Mouse (Mus musculus): ENCODE measurements around the gene Gltp. TPM values are rescaled to one million over a fixed set of nuclear protein-coding genes. Genes with fewer than 3 reads are reported as not detected.

Gltp gene
- polyA plus RNA-seq, 1 experiment = 33.5 TPM

- no peak overlapping the region; the same call in 1 of the 2 replicates for H3K27ac ChIP-seq (ENCODE audit: control insufficient read depth, insufficient read depth, low read depth, low read length, poor library complexity)
- H3K4me3 ChIP-seq (replicated peaks; ENCODE audit: control insufficient read depth, low read depth, low read length) = no peak overlapping the region
- H3K4me1 ChIP-seq (ENCODE audit: control insufficient read depth, insufficient read depth, low read length) = no peaks in the 10 kb centered on the region
- WGBS = 30% methylated on average over 3 of the region's 3 CpGs
- TF ChIP-seq POLR2A (IDR thresholded peaks at IDR 0.05; ENCODE audit: borderline replicate concordance, control insufficient read depth, low read depth, low read length) (no peak), CTCF (IDR thresholded peaks at IDR 0.05; ENCODE audit: control insufficient read depth, insufficient read depth, low read length) (no peak)
Measured at GRCm38 (mm10) chr5:114651449-114651848, 39.3 kb downstream of the Gltp start.

DNA sequence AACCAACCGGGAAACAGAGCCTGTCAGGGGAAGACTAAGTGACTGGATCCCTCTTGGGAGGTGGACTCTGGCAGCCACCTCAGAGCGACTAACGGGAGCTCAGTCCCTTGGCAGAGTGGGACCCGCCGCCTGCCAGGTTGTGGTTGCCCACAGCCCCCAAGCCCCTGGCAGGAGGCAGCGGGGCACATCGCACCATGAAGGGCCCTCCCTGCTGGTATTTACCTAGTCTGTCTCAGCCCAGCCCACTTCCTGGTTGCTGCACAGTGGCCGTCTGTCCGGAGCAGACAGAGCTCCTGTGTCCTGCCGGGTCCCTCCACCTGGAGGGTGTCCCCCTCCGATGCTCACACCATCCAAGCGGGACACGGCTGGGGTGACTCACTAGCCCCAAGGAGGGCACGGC lies 39.8 kb downstream of the Gltp start:
- Histone ChIP-seq H3K4me3 (replicated peaks; ENCODE audit: control insufficient read depth, low read depth, low read length) (no peak overlapping the region), H3K4me1 (ENCODE audit: control insufficient read depth, insufficient read depth, low read length) (no peaks in the 10 kb centered on the region), H3K27ac (ENCODE audit: control insufficient read depth, insufficient read depth, low read depth, low read length, poor library complexity) (peak overlapping the region; percentile 14; the same call in 1 of the 2 replicates)
- WGBS = 18% methylated on average over 14 of the region's 14 CpGs
- TF ChIP-seq POLR2A (IDR thresholded peaks at IDR 0.05; ENCODE audit: borderline replicate concordance, control insufficient read depth, low read depth, low read length) (no peak), CTCF (IDR thresholded peaks at IDR 0.05; ENCODE audit: control insufficient read depth, insufficient read depth, low read length) (no peak)

- Histone ChIP-seq H3K4me3 (replicated peaks; ENCODE audit: control insufficient read depth, low read depth, low read length) (no peak overlapping the region), H3K4me1 (ENCODE audit: control insufficient read depth, insufficient read depth, low read length) (no peaks in the 10 kb centered on the region), H3K27ac (ENCODE audit: control insufficient read depth, insufficient read depth, low read depth, low read length, poor library complexity) (no peak overlapping the region)
- 81% methylated on average over 11 of the region's 11 CpGs for WGBS
- TF ChIP-seq CTCF (IDR thresholded peaks at IDR 0.05; ENCODE audit: control insufficient read depth, insufficient read depth, low read length) (no peak), POLR2A (IDR thresholded peaks at IDR 0.05; ENCODE audit: borderline replicate concordance, control insufficient read depth, low read depth, low read length) (no peak)
Measured at GRCm38 (mm10) chr5:114648728-114649311, 42.0 kb downstream of the Gltp start.

DNA sequence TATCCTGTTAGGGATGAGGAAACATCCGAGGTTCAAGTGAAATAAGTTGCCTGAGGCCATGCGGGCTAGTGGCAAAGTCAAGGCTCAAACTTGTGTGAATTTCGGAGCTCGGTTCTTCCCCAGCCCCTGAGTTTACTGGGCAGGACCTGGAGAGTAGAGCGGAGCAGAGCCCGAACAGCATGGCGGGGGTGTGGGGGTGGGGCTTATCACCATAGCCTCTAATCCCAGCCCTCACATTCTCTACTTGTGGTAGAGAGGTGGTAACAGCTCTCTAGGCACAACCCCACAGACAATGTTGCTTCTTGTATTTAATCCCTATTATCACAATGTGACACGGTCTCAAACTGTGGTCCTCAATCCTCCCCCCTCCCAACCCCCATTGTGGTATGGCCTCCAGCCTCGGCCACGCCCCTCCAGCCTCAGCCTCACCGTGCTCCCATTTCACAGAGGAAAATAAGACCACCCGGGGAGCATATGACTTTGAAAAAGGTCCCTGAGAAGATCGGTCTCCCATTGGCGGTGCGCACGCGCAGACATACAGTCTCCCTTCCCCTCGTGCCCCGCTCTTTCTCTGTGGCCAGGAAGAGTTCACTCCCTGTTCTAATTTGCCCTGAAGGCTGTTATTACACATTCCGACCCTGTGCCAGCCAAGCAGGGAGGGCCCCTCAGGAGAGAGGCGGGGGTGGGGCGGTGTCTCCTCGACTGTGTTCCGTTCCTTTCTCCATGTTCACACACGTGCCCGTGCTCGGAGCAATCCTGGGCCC lies 43.4 kb downstream of the Gltp start:
- Histone ChIP-seq H3K27ac (ENCODE audit: control insufficient read depth, insufficient read depth, low read depth, low read length, poor library complexity) (no peak overlapping the region), H3K4me1 (ENCODE audit: control insufficient read depth, insufficient read depth, low read length) (no peaks in the 10 kb centered on the region; the same call in 1 of the 2 replicates), H3K4me3 (replicated peaks; ENCODE audit: control insufficient read depth, low read depth, low read length) (peak overlapping the region; percentile 29)
- 5% methylated on average over 27 of the region's 27 CpGs for WGBS
- no peak for TF ChIP-seq POLR2A (IDR thresholded peaks at IDR 0.05; ENCODE audit: borderline replicate concordance, control insufficient read depth, low read depth, low read length)
- no peak for TF ChIP-seq CTCF (IDR thresholded peaks at IDR 0.05; ENCODE audit: control insufficient read depth, insufficient read depth, low read length)

DNA sequence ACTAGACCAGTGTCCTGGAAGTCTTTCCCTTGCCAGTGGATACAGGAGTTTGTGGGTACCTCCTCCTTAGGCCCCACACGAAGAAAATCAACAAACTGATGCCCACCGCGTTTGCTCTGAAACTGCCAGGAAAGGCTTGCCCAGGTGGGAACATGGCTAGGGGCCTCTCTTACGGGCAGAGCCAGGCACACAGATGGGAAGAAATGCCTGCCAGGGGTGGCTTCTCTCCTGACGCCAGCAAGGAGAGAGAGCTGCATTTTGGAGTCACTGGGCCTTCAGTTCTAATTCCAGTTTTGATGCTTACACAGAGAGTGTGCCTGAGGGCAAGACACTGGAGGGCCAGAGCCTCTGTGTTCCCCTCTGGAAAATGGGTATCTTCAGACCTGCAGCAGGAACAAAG lies 44.9 kb downstream of the Gltp start:
- no peak overlapping the region for H3K27ac ChIP-seq (ENCODE audit: control insufficient read depth, insufficient read depth, low read depth, low read length, poor library complexity)
- H3K4me3 ChIP-seq (replicated peaks; ENCODE audit: control insufficient read depth, low read depth, low read length) = no peak overlapping the region
- TF ChIP-seq POLR2A (IDR thresholded peaks at IDR 0.05; ENCODE audit: borderline replicate concordance, control insufficient read depth, low read depth, low read length) (no peak), CTCF (IDR thresholded peaks at IDR 0.05; ENCODE audit: control insufficient read depth, insufficient read depth, low read length) (no peak)
- no peaks in the 10 kb centered on the region; the same call in 1 of the 2 replicates for H3K4me1 ChIP-seq (ENCODE audit: control insufficient read depth, insufficient read depth, low read length)
- WGBS = 85% methylated on average over 5 of the region's 5 CpGs

- Histone ChIP-seq H3K4me1 (ENCODE audit: control insufficient read depth, insufficient read depth, low read length) (no peaks in the 10 kb centered on the region; the same call in 1 of the 2 replicates), H3K4me3 (replicated peaks; ENCODE audit: control insufficient read depth, low read depth, low read length) (no peak overlapping the region), H3K27ac (ENCODE audit: control insufficient read depth, insufficient read depth, low read depth, low read length, poor library complexity) (no peak overlapping the region)
- 19% methylated on average over 6 of the region's 6 CpGs for WGBS
- TF ChIP-seq CTCF (IDR thresholded peaks at IDR 0.05; ENCODE audit: control insufficient read depth, insufficient read depth, low read length) = no peak
- TF ChIP-seq POLR2A (IDR thresholded peaks at IDR 0.05; ENCODE audit: borderline replicate concordance, control insufficient read depth, low read depth, low read length) = no peak
Measured at GRCm38 (mm10) chr5:114644918-114645317, 45.9 kb downstream of the Gltp start.

DNA sequence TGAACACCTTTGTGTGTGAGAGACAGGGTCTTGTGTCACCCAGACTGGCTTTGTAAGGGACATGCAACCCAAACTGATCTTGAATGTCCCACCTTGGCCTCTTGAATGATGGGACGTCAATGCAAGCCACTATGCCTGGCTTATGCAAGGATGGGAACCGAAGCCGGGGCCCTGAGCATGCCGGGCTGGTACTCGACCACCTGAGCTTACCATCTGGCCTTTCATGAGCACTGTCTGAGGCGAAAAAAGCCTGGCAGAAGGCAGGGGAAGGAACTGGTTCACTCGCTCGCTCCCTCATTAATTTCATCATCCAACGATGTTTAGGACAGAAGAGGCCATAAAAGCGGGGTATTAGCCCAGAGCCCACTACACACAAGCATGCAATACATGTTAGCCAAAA lies 50.0 kb downstream of the Gltp start:
- H3K27ac ChIP-seq (ENCODE audit: control insufficient read depth, insufficient read depth, low read depth, low read length, poor library complexity) = no peak overlapping the region
- no peaks in the 10 kb centered on the region; the same call in 1 of the 2 replicates for H3K4me1 ChIP-seq (ENCODE audit: control insufficient read depth, insufficient read depth, low read length)
- H3K4me3 ChIP-seq (replicated peaks; ENCODE audit: control insufficient read depth, low read depth, low read length) = no peak overlapping the region
- TF ChIP-seq CTCF (IDR thresholded peaks at IDR 0.05; ENCODE audit: control insufficient read depth, insufficient read depth, low read length) (no peak), POLR2A (IDR thresholded peaks at IDR 0.05; ENCODE audit: borderline replicate concordance, control insufficient read depth, low read depth, low read length) (no peak)
- 60% methylated on average over 10 of the region's 10 CpGs for whole genome bisulfite sequencing

DNA sequence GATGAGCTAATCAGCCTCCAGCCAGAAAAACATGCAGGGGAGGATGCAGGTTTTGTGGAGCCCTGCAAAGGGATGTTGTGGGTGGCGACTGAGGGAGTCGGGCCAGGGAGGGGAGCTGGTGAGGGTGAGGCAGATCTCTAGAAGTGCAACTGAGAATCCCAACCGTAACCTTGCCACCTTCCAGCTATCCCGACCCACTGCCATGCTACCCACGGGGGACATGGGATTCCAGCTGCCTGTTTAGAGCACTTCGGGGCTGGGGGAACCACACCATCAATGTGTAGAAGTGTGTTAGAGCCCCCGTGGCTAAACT lies 51.2 kb downstream of the Gltp start:
- Histone ChIP-seq H3K27ac (ENCODE audit: control insufficient read depth, insufficient read depth, low read depth, low read length, poor library complexity) (no peak overlapping the region), H3K4me3 (replicated peaks; ENCODE audit: control insufficient read depth, low read depth, low read length) (no peak overlapping the region), H3K4me1 (ENCODE audit: control insufficient read depth, insufficient read depth, low read length) (no peaks in the 10 kb centered on the region; the same call in 1 of the 2 replicates)
- WGBS = 27% methylated on average over 7 of the region's 7 CpGs
- TF ChIP-seq POLR2A (IDR thresholded peaks at IDR 0.05; ENCODE audit: borderline replicate concordance, control insufficient read depth, low read depth, low read length) (no peak), CTCF (IDR thresholded peaks at IDR 0.05; ENCODE audit: control insufficient read depth, insufficient read depth, low read length) (no peak)

Data from bone marrow, adult 2 months (tissue).